Mouse (Mus musculus) forebrain, postnatal 0 days (tissue): ENCODE results near the gene Cd3d. TPM values are rescaled to one million over a fixed set of nuclear protein-coding genes. Genes with fewer than 3 reads are reported as not detected.

ENCODE experiments used
- ATAC-seq: fragments of 200-750 bp; cut with Nextera tagmentation; 2 replicates; pipeline ENCODE4 v1.8.0; 2017; ENCODE audit warnings: mild to moderate bottlenecking, moderate library complexity
- DNase-seq: peaks from one replicate; pipeline ENCODE4 v3.0.0-alpha.2; 2015
- H3K27ac ChIP-seq: fragments of 300-500 bp; sonication (generic); 2 replicates; pipeline ENCODE4 v1.5.1; 2014; ENCODE audit warnings: low read depth, mild to moderate bottlenecking, antibody characterized with exemption, low read length, moderate library complexity, mixed read lengths
- H3K27me3 ChIP-seq: fragments of 300-500 bp; sonication (generic); 2 replicates; pipeline ENCODE4 v1.6.1; 2014; ENCODE audit warnings: mild to moderate bottlenecking, low read length, mixed read lengths; ENCODE audit not compliant: insufficient read depth
- H3K36me3 ChIP-seq: fragments of 300-500 bp; sonication (generic); 2 replicates; pipeline ENCODE4 v1.6.1; 2014; ENCODE audit warnings: mild to moderate bottlenecking, moderate library complexity; ENCODE audit not compliant: insufficient read depth
- H3K4me1 ChIP-seq: fragments of 300-500 bp; sonication (generic); 2 replicates; pipeline ENCODE4 v1.6.1; 2014; ENCODE audit warnings: antibody characterized with exemption; ENCODE audit not compliant: insufficient read depth
- H3K4me2 ChIP-seq: fragments of 300-500 bp; sonication (generic); 2 replicates; pipeline ENCODE4 v1.6.1; 2014; ENCODE audit warnings: low read depth, mild to moderate bottlenecking, moderate library complexity
- H3K4me3 ChIP-seq: fragments of 300-500 bp; sonication (generic); 2 replicates; pipeline ENCODE4 v1.5.1; 2014; ENCODE audit warnings: low read depth, low read length, mixed read lengths
- H3K9ac ChIP-seq: fragments of 300-500 bp; sonication (generic); 2 replicates; pipeline ENCODE4 v1.6.1; 2014; ENCODE audit warnings: mild to moderate bottlenecking
- H3K9me3 ChIP-seq: fragments of 300-500 bp; sonication (generic); 2 replicates; pipeline ENCODE4 v1.6.1; 2016; ENCODE audit warnings: low read length
- CTCF ChIP-seq: sonication (generic); IDR thresholded peaks from 2 replicates; pipeline ENCODE4 v1.5.1; 2016; ENCODE audit warnings: antibody characterized with exemption, control low read depth, low read depth
- WGBS: fragments of 180-500 bp; shearing (Covaris S2); extraction: QIAGEN DNeasy Blood & Tissue Kit; methylation state at CpG from one replicate; pipeline ENCODE4 v1.1.7; 2014; 5-methylcytosine and 5-hydroxymethylcytosine counted together
- polyA plus RNA-seq: library from polyadenylated mRNA; unstranded; fragments of >200 nt; fragmentation: Nextera tagmentation; extraction: Ambion mirVana; gene quantifications from 2 replicates; pipeline ENCODE4 v1.2.1, GENCODE M21; 2015
- total RNA-seq: library from RNA; depleted of rRNA; stranded (reverse); fragments of >200 nt; gene quantifications from 2 replicates; pipeline ENCODE4 v1.2.3, GENCODE M21; 2014

Cd3d gene
- total and polyA plus RNA-seq, 2 experiments from 2014 or later: not detected

- Histone ChIP-seq H3K4me1 (no peaks in the 10 kb centered on the region), H3K27me3 (no peaks in the 10 kb centered on the region), H3K4me2 (no peak overlapping the region), H3K27ac (no peak overlapping the region), H3K4me3 (no peak overlapping the region), H3K36me3 (no peaks in the 10 kb centered on the region), H3K9me3 (no peaks in the 10 kb centered on the region), H3K9ac (no peak overlapping the region)
- ATAC-seq (no peak), DNase-seq (no peak)
- WGBS: 89% methylated on average over 2 of the region's 2 CpGs
- no peak for TF ChIP-seq CTCF
Measured at GRCm38 (mm10) chr9:44991821-44992220, 10.2 kb downstream of the Cd3d start.

- DNase-seq (no peak), ATAC-seq (no peak)
- Histone ChIP-seq H3K27ac (no peak overlapping the region), H3K4me2 (no peak overlapping the region), H3K9me3 (no peaks in the 10 kb centered on the region), H3K4me1 (no peaks in the 10 kb centered on the region), H3K9ac (no peak overlapping the region), H3K27me3 (no peaks in the 10 kb centered on the region), H3K4me3 (no peak overlapping the region), H3K36me3 (no peaks in the 10 kb centered on the region)
- no peak for TF ChIP-seq CTCF
Measured at GRCm38 (mm10) chr9:44992271-44992670, 10.7 kb downstream of the Cd3d start.

GRCm38 (mm10) chr9:44993268-44993667 is 11.7 kb downstream of the Cd3d start:
- Histone ChIP-seq H3K4me3 (no peak overlapping the region), H3K27ac (no peak overlapping the region), H3K4me1 (no peaks in the 10 kb centered on the region), H3K27me3 (no peaks in the 10 kb centered on the region), H3K9me3 (no peaks in the 10 kb centered on the region), H3K36me3 (no peaks in the 10 kb centered on the region), H3K9ac (no peak overlapping the region), H3K4me2 (no peak overlapping the region)
- DNase-seq (no peak), ATAC-seq (no peak)
- no peak for TF ChIP-seq CTCF
- WGBS: 89% methylated on average over 2 of the region's 2 CpGs

GRCm38 (mm10) chr9:44994962-44995361 is 13.4 kb downstream of the Cd3d start:
- no peak for TF ChIP-seq CTCF
- WGBS: 79% methylated on average over 4 of the region's 4 CpGs
- Histone ChIP-seq H3K4me1 (no peaks in the 10 kb centered on the region), H3K9me3 (no peaks in the 10 kb centered on the region), H3K27ac (no peak overlapping the region), H3K4me3 (no peak overlapping the region), H3K9ac (no peak overlapping the region), H3K36me3 (no peaks in the 10 kb centered on the region), H3K27me3 (no peaks in the 10 kb centered on the region), H3K4me2 (no peak overlapping the region)
- ATAC-seq (no peak), DNase-seq (no peak)

GRCm38 (mm10) chr9:44996590-44996989 is 15.0 kb downstream of the Cd3d start:
- Histone ChIP-seq H3K4me1 (no peaks in the 10 kb centered on the region), H3K4me2 (no peak overlapping the region), H3K27ac (no peak overlapping the region), H3K9me3 (no peaks in the 10 kb centered on the region), H3K36me3 (no peaks in the 10 kb centered on the region), H3K9ac (no peak overlapping the region), H3K4me3 (no peak overlapping the region), H3K27me3 (no peaks in the 10 kb centered on the region)
- DNase-seq: no peak
- no peak for ATAC-seq
- TF ChIP-seq CTCF: no peak
- 94% methylated on average over 7 of the region's 7 CpGs for WGBS

GRCm38 (mm10) chr9:44998138-44998537 is 16.6 kb downstream of the Cd3d start:
- Histone ChIP-seq H3K4me1 (no peaks in the 10 kb centered on the region), H3K9me3 (no peaks in the 10 kb centered on the region), H3K27ac (no peak overlapping the region), H3K4me2 (no peak overlapping the region), H3K27me3 (no peaks in the 10 kb centered on the region), H3K9ac (no peak overlapping the region), H3K36me3 (no peaks in the 10 kb centered on the region), H3K4me3 (no peak overlapping the region)
- no peak for TF ChIP-seq CTCF
- WGBS: 84% methylated on average over 11 of the region's 11 CpGs
- ATAC-seq: no peak
- no peak for DNase-seq

GRCm38 (mm10) chr9:44999171-44999570 is 17.6 kb downstream of the Cd3d start:
- Histone ChIP-seq H3K4me2 (no peak overlapping the region), H3K27me3 (no peaks in the 10 kb centered on the region), H3K9me3 (no peaks in the 10 kb centered on the region), H3K27ac (no peak overlapping the region), H3K36me3 (no peaks in the 10 kb centered on the region), H3K4me1 (no peaks in the 10 kb centered on the region), H3K4me3 (no peak overlapping the region), H3K9ac (no peak overlapping the region)
- TF ChIP-seq CTCF: no peak
- no peak for ATAC-seq
- DNase-seq: no peak
- WGBS: 50% methylated on average over 6 of the region's 6 CpGs

GRCm38 (mm10) chr9:44999776-45000175 is 18.2 kb downstream of the Cd3d start:
- no peak for DNase-seq
- no peaks in the 10 kb centered on the region for H3K27me3 ChIP-seq
- no peak overlapping the region for H3K27ac ChIP-seq
- TF ChIP-seq CTCF: no peak
- H3K9me3 ChIP-seq: no peaks in the 10 kb centered on the region
- no peak overlapping the region for H3K9ac ChIP-seq
- WGBS: 82% methylated on average over 5 of the region's 5 CpGs
- no peaks in the 10 kb centered on the region for H3K36me3 ChIP-seq
- no peaks in the 10 kb centered on the region for H3K4me1 ChIP-seq
- no peak overlapping the region for H3K4me3 ChIP-seq
- no peak overlapping the region for H3K4me2 ChIP-seq
- no peak for ATAC-seq
